Mouse (Mus musculus): ENCODE data around the gene Tmem116. TPM values are rescaled to one million over a fixed set of nuclear protein-coding genes. Genes with fewer than 3 reads are reported as not detected.
"Not testable (repeated sequence)": the region's sequence is repeated elsewhere in the genome, so short reads cannot be mapped to it uniquely, and the experiment has no call there.

Gene Tmem116
- polyA plus RNA-seq, 1 experiment from 2014 or later = 0.99 TPM

DNA sequence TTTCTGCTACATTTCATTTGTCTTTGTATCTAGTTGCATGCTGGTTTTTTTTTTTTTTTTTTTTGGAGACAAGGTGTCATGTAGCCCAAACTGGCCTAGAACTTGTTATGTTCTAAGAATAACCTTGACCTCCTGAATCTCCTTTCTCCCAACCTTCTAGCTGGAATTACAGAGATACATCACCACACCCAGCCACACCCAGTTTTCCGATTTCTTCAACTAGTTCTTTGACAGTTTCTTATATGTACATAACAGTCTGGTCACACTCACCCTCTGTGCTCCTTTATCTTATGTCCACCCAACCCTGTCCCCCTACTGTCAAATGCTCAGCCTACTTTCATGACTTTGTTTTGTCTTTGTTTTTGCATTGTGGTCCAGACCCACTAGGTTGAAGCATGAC is 55.2 kb downstream of the Tmem116 start:
- no peak overlapping the region for H3K27ac ChIP-seq (replicated peaks; ENCODE audit: low read depth, low read length)
- H3K9me3 ChIP-seq (ENCODE audit: control insufficient read depth, low read length) = no peaks in the 10 kb centered on the region
- H3K27me3 ChIP-seq (ENCODE audit: control insufficient read depth, insufficient read depth, low read length) = no peaks in the 10 kb centered on the region
- no peak for DNase-seq (ENCODE audit: low spot score)
- H3K4me3 ChIP-seq (ENCODE audit: low read depth, low read length) = no peak overlapping the region
- no peaks in the 10 kb centered on the region for H3K36me3 ChIP-seq (ENCODE audit: control insufficient read depth, insufficient read depth, low read length)
- no peak overlapping the region for H3K4me2 ChIP-seq (ENCODE audit: low read depth, severe bottlenecking)
- no peak overlapping the region for H3K9ac ChIP-seq (ENCODE audit: low read length)
- WGBS = 85% methylated on average over 1 of the region's 1 CpGs
- no peak for ATAC-seq (ENCODE audit: insufficient number of reproducible peaks, low FRiP score, low TSS enrichment, low read depth)
- H3K4me1 ChIP-seq (ENCODE audit: control insufficient read depth, insufficient read depth, low read length) = no peaks in the 10 kb centered on the region

- 81% methylated on average over 7 of the region's 7 CpGs for WGBS
- Histone ChIP-seq H3K9me3 (ENCODE audit: control insufficient read depth, low read length) (no peaks in the 10 kb centered on the region), H3K4me3 (ENCODE audit: low read depth, low read length) (no peak overlapping the region), H3K36me3 (ENCODE audit: control insufficient read depth, insufficient read depth, low read length) (no peaks in the 10 kb centered on the region), H3K4me2 (ENCODE audit: low read depth, severe bottlenecking) (no peak overlapping the region), H3K9ac (ENCODE audit: low read length) (no peak overlapping the region), H3K4me1 (ENCODE audit: control insufficient read depth, insufficient read depth, low read length) (no peaks in the 10 kb centered on the region), H3K27me3 (ENCODE audit: control insufficient read depth, insufficient read depth, low read length) (no peaks in the 10 kb centered on the region), H3K27ac (replicated peaks; ENCODE audit: low read depth, low read length) (no peak overlapping the region)
- ATAC-seq (ENCODE audit: insufficient number of reproducible peaks, low FRiP score, low TSS enrichment, low read depth) = no peak
- DNase-seq (ENCODE audit: low spot score) = no peak
Observed at GRCm38 (mm10) chr5:121510009-121510408, 58.3 kb downstream of the Tmem116 start.

DNA sequence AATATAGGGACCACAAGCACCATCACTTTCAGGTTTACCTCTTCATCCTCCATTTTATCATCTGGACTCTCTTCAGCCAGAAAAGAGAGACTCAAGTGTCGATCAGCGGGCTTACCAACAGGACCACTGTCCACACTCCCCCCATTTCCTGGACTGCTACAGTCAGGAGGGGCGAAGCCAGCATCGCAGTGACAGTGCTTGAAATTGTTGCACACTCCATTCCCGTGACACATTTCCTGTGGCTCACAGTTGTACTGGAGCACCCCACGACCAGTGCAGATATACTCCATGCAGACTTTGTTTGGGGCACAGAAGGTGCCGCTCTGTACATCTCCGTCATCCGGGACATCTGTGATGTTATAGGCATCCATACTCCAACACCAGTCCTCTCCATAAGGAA is 67.3 kb downstream of the Tmem116 start:
- H3K27ac ChIP-seq (replicated peaks; ENCODE audit: low read depth, low read length) = no peak overlapping the region
- H3K4me1 ChIP-seq (ENCODE audit: control insufficient read depth, insufficient read depth, low read length) = no peaks in the 10 kb centered on the region
- H3K9me3 ChIP-seq (ENCODE audit: control insufficient read depth, low read length) = no peaks in the 10 kb centered on the region
- no peak overlapping the region for H3K9ac ChIP-seq (ENCODE audit: low read length)
- H3K36me3 ChIP-seq (ENCODE audit: control insufficient read depth, insufficient read depth, low read length) = no peaks in the 10 kb centered on the region; the same call in 1 of the 2 replicates
- no peak overlapping the region for H3K4me2 ChIP-seq (ENCODE audit: low read depth, severe bottlenecking)
- ATAC-seq (ENCODE audit: insufficient number of reproducible peaks, low FRiP score, low TSS enrichment, low read depth) = no peak
- no peak for DNase-seq (ENCODE audit: low spot score)
- H3K27me3 ChIP-seq (ENCODE audit: control insufficient read depth, insufficient read depth, low read length) = no peaks in the 10 kb centered on the region
- WGBS = 96% methylated on average over 9 of the region's 9 CpGs
- H3K4me3 ChIP-seq (ENCODE audit: low read depth, low read length) = no peak overlapping the region

DNA sequence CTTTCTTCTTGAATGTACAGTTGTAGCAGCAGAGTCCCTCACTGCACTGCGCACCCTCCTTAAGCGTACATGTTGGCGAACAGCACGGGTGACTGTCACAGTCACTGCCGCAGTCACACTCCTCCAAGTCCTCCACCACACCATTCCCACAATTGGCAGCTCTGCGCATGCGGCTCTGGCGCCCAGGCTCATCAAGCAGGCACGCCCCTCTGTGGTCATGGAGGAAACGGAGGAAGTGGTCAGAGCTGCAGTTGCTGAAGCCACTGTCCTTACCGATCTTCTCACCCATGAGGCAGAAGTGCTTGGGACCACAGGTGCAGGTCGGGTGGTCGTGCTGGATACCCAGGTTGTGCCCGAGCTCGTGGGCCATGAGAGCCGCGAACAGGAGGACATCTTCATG is 68.1 kb downstream of the Tmem116 start:
- 92% methylated on average over 10 of the region's 17 CpGs for WGBS
- H3K27ac ChIP-seq (replicated peaks; ENCODE audit: low read depth, low read length); H3K4me1 ChIP-seq (ENCODE audit: control insufficient read depth, insufficient read depth, low read length); H3K36me3 ChIP-seq (ENCODE audit: control insufficient read depth, insufficient read depth, low read length); ATAC-seq (ENCODE audit: insufficient number of reproducible peaks, low FRiP score, low TSS enrichment, low read depth); H3K9me3 ChIP-seq (ENCODE audit: control insufficient read depth, low read length); H3K4me2 ChIP-seq (ENCODE audit: low read depth, severe bottlenecking); DNase-seq (ENCODE audit: low spot score); H3K4me3 ChIP-seq (ENCODE audit: low read depth, low read length); H3K27me3 ChIP-seq (ENCODE audit: control insufficient read depth, insufficient read depth, low read length); H3K9ac ChIP-seq (ENCODE audit: low read length): not testable (repeated sequence)

DNA sequence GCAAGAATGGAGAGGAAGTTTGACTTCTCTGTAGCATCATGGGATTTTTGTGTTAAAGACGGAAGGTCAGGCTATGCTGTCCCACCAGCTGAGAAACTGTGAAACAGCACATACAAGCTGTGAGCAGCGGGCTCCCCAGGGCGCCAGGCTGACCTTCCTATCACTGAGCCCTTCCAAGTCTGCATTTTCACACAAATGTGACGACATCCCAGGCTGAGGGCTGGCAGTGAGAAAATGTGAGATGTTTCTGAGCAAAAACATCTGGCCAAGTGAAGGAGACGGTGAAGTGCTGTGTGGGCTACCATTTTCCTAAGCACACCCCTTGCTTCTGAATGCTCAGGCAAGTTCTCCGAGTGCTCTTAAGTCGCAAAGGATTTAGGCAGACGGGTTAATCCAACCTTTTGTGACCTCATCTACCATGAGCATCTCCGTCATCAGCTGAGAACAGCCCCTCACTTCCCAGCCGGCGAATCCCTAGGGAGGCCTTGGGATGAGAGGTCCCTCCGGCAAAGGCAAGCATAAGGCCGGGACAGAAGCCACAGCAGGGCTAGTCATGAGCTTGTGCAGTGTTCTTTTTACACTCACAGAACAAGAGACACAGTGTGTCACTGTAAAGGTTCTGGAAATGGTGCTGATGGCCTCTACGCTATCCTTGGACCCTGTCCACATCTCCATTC is 74.2 kb downstream of the Tmem116 start:
- 85% methylated on average over 14 of the region's 14 CpGs for WGBS
- Histone ChIP-seq H3K4me2 (ENCODE audit: low read depth, severe bottlenecking) (no peak overlapping the region), H3K27me3 (ENCODE audit: control insufficient read depth, insufficient read depth, low read length) (no peaks in the 10 kb centered on the region), H3K27ac (replicated peaks; ENCODE audit: low read depth, low read length) (no peak overlapping the region), H3K4me1 (ENCODE audit: control insufficient read depth, insufficient read depth, low read length) (no peaks in the 10 kb centered on the region), H3K36me3 (ENCODE audit: control insufficient read depth, insufficient read depth, low read length) (peaks cover 25% of the 10 kb centered on the region; the same call in 1 of the 2 replicates), H3K4me3 (ENCODE audit: low read depth, low read length) (no peak overlapping the region), H3K9me3 (ENCODE audit: control insufficient read depth, low read length) (no peaks in the 10 kb centered on the region), H3K9ac (ENCODE audit: low read length) (no peak overlapping the region)
- ATAC-seq (ENCODE audit: insufficient number of reproducible peaks, low FRiP score, low TSS enrichment, low read depth) (no peak), DNase-seq (ENCODE audit: low spot score) (no peak)

DNA sequence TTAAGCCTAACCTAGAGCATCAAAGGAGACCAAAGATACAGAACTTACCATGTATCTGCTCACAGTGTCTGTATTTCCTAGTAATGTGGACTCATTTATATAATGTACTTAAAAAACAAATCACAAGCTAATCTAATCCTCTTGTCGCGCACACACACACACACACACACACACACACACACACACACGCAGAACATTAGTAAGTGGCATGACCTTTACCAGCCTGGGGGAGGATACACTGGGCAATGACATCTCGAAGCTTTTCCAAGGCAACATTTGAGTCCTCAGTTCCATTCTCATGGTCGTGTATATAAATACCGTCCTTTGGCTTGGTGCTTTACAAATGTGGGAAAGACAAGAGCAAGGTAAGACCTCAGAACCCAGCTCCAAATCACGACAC is 74.8 kb downstream of the Tmem116 start:
- no peak overlapping the region for H3K4me2 ChIP-seq (ENCODE audit: low read depth, severe bottlenecking)
- H3K36me3 ChIP-seq (ENCODE audit: control insufficient read depth, insufficient read depth, low read length) = peaks cover 28% of the 10 kb centered on the region; the same call in 1 of the 2 replicates
- no peak overlapping the region for H3K9ac ChIP-seq (ENCODE audit: low read length)
- 86% methylated on average over 7 of the region's 7 CpGs for WGBS
- ATAC-seq (ENCODE audit: insufficient number of reproducible peaks, low FRiP score, low TSS enrichment, low read depth) = no peak
- DNase-seq (ENCODE audit: low spot score) = no peak
- H3K27ac ChIP-seq (replicated peaks; ENCODE audit: low read depth, low read length) = no peak overlapping the region
- H3K4me1 ChIP-seq (ENCODE audit: control insufficient read depth, insufficient read depth, low read length) = no peaks in the 10 kb centered on the region
- H3K4me3 ChIP-seq (ENCODE audit: low read depth, low read length) = no peak overlapping the region
- H3K27me3 ChIP-seq (ENCODE audit: control insufficient read depth, insufficient read depth, low read length) = no peaks in the 10 kb centered on the region
- H3K9me3 ChIP-seq (ENCODE audit: control insufficient read depth, low read length) = no peaks in the 10 kb centered on the region

GRCm38 (mm10) chr5:121526961-121527360 is 75.3 kb downstream of the Tmem116 start:
- Histone ChIP-seq H3K4me1 (ENCODE audit: control insufficient read depth, insufficient read depth, low read length) (no peaks in the 10 kb centered on the region), H3K9ac (ENCODE audit: low read length) (no peak overlapping the region), H3K4me2 (ENCODE audit: low read depth, severe bottlenecking) (no peak overlapping the region), H3K36me3 (ENCODE audit: control insufficient read depth, insufficient read depth, low read length) (peaks cover 28% of the 10 kb centered on the region), H3K27ac (replicated peaks; ENCODE audit: low read depth, low read length) (no peak overlapping the region), H3K27me3 (ENCODE audit: control insufficient read depth, insufficient read depth, low read length) (no peaks in the 10 kb centered on the region), H3K9me3 (ENCODE audit: control insufficient read depth, low read length) (no peaks in the 10 kb centered on the region), H3K4me3 (ENCODE audit: low read depth, low read length) (no peak overlapping the region)
- DNase-seq (ENCODE audit: low spot score) (no peak), ATAC-seq (ENCODE audit: insufficient number of reproducible peaks, low FRiP score, low TSS enrichment, low read depth) (no peak)
- WGBS = 82% methylated on average over 8 of the region's 8 CpGs

- H3K4me2 ChIP-seq (ENCODE audit: low read depth, severe bottlenecking) = no peak overlapping the region
- peaks cover 32% of the 10 kb centered on the region for H3K36me3 ChIP-seq (ENCODE audit: control insufficient read depth, insufficient read depth, low read length)
- no peak overlapping the region for H3K4me3 ChIP-seq (ENCODE audit: low read depth, low read length)
- no peaks in the 10 kb centered on the region for H3K27me3 ChIP-seq (ENCODE audit: control insufficient read depth, insufficient read depth, low read length)
- ATAC-seq (ENCODE audit: insufficient number of reproducible peaks, low FRiP score, low TSS enrichment, low read depth) = no peak
- no peaks in the 10 kb centered on the region for H3K9me3 ChIP-seq (ENCODE audit: control insufficient read depth, low read length)
- no peaks in the 10 kb centered on the region for H3K4me1 ChIP-seq (ENCODE audit: control insufficient read depth, insufficient read depth, low read length)
- no peak overlapping the region for H3K27ac ChIP-seq (replicated peaks; ENCODE audit: low read depth, low read length)
- WGBS = 92% methylated on average over 5 of the region's 5 CpGs
- no peak overlapping the region for H3K9ac ChIP-seq (ENCODE audit: low read length)
- peak; percentile 44 for DNase-seq (ENCODE audit: low spot score)
Observed at GRCm38 (mm10) chr5:121534521-121534920, 82.8 kb downstream of the Tmem116 start.

DNA sequence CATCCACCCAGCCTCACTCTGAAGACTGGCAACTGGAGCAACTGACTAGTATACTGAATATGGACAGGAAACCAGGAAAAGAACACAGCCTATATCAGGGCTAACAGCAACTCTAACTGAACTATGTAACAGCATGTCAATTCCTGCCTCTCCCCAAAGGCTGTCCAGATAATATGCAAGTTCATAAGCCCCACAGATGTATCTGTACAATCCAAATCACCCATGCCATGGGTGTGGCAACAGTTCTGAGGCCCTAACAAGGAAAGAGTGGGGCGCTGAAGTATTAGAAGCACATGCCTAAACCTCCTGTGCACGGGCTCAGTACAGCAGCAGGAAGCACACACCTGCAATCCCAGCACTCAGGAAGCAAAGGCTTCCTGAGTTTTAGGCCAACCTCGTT is 83.4 kb downstream of the Tmem116 start:
- no peaks in the 10 kb centered on the region for H3K27me3 ChIP-seq (ENCODE audit: control insufficient read depth, insufficient read depth, low read length)
- H3K4me2 ChIP-seq (ENCODE audit: low read depth, severe bottlenecking) = no peak overlapping the region
- WGBS = 91% methylated on average over 3 of the region's 3 CpGs
- DNase-seq (ENCODE audit: low spot score) = no peak
- H3K9me3 ChIP-seq (ENCODE audit: control insufficient read depth, low read length) = no peaks in the 10 kb centered on the region
- no peak overlapping the region for H3K27ac ChIP-seq (replicated peaks; ENCODE audit: low read depth, low read length)
- H3K4me1 ChIP-seq (ENCODE audit: control insufficient read depth, insufficient read depth, low read length) = no peaks in the 10 kb centered on the region
- ATAC-seq (ENCODE audit: insufficient number of reproducible peaks, low FRiP score, low TSS enrichment, low read depth) = no peak
- no peak overlapping the region for H3K4me3 ChIP-seq (ENCODE audit: low read depth, low read length)
- peaks cover 28% of the 10 kb centered on the region for H3K36me3 ChIP-seq (ENCODE audit: control insufficient read depth, insufficient read depth, low read length)
- no peak overlapping the region for H3K9ac ChIP-seq (ENCODE audit: low read length)

Measured in limb, embryonic 11.5 days (tissue).